Comparison of ENCODE assay signal across 22 mouse cellular contexts in the genomic region with DNA sequence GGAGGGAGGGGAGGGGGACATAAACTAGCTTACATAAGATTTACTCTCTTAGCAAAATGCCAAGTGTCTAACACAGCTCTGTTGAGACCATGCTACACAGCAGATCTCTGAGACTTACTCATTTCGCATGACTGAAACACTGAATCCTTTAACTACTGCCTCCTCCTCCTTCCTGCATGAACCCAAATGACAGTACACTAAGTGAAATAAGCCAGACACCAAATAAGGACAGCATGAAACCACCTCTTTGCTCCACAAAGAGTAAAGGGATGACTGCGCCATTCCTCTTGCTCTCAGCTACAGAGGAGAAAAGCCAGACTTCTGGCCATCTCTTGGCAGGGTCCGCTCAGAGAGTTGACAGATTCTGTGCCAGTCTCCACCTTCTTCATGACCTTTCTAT.
"Had no signal": no experiment of that assay in that cellular context is flagged by ENCODE, and none has a peak within 500 bp of the region (broad histone marks: within the 10 kb centered on the region; RNA-seq: fewer than 3 reads in every experiment).

No protein-coding gene starts in this region.

- DNase-seq: heart, postnatal 10 days; heart, postnatal 14 days; heart, postnatal 36 days; heart, postnatal 4 days; kidney, adult 11 months; kidney, adult 18-20 months; kidney, adult 2 months; kidney, adult 8-10 months; kidney, adult 9 months; kidney, postnatal 10 days; kidney, postnatal 14 days; kidney, postnatal 25 days; kidney, postnatal 36 days; kidney, postnatal 4 days; layer of hippocampus, adult 9-11 months; layer of hippocampus, postnatal 36 days had no signal

- ATAC-seq: hindbrain, embryonic 16.5 days; hindbrain, postnatal 0 days; inflammation-experienced regulatory T-cells, adult 6 months; intestine, embryonic 15.5 days; intestine, embryonic 16.5 days; intestine, postnatal 0 days had no signal
